Mouse (Mus musculus) heart, adult 2 months (tissue): Measurements from ENCODE around the gene Tekt4.

Source experiments
- CTCF ChIP-seq: fragments of 200-600 bp; IDR thresholded peaks from 2 replicates; pipeline ENCODE4 v1.8.1; 2022; ENCODE audit warnings: antibody characterized with exemption, mild to moderate bottlenecking, moderate library complexity
- EP300 ChIP-seq: fragments of 200-500 bp; IDR thresholded peaks from 2 replicates; pipeline ENCODE4 v1.6.1; 2011; ENCODE audit warnings: low read depth, low read length, control low read depth; ENCODE audit not compliant: insufficient read depth

- no peak for TF ChIP-seq CTCF
- no peak for TF ChIP-seq EP300
Observed at GRCm38 (mm10) chr17:25497013-25497412, 42.6 kb downstream of the Tekt4 start, which contains the start of gene Sstr5.
